Comparison of ENCODE assay signal across 11 mouse cellular contexts in genomic region chr1:165280741-165281140, GRCm38 (mm10). TPM values are rescaled to one million over a fixed set of nuclear protein-coding genes. Genes with fewer than 3 reads are reported as not detected.
DNase-seq lines count a peak whose midpoint lies in the region; ATAC-seq and TF ChIP-seq lines count a peak whose summit lies in the region.
"Had no signal": no experiment of that assay in that cellular context is flagged by ENCODE, and none has a peak within 500 bp of the region (broad histone marks: within the 10 kb centered on the region; RNA-seq: fewer than 3 reads in every experiment).

No protein-coding gene starts in this region.

- peak overlapping the region; percentile 93 for H3K9ac ChIP-seq in forebrain, embryonic 13.5 days
- H3K9ac ChIP-seq in intestine, postnatal 0 days (ENCODE audit: low read depth, low read length), result no peak overlapping the region
- H3K9ac ChIP-seq in neural tube, embryonic 15.5 days (replicated peaks), result peak overlapping the region; percentile 87; the same call in 1 of the 2 replicates

- 19% methylated on average over 10 of the region's 10 CpGs for WGBS in forebrain, embryonic 13.5 days
- WGBS in intestine, postnatal 0 days, result 34% methylated on average over 10 of the region's 10 CpGs
- WGBS in neural tube, embryonic 15.5 days, result 9% methylated on average over 10 of the region's 10 CpGs

- no peaks in the 10 kb centered on the region for H3K27me3 ChIP-seq in forebrain, embryonic 13.5 days
- H3K27me3 ChIP-seq in intestine, postnatal 0 days (replicated peaks; ENCODE audit: control insufficient read depth, insufficient read depth, low read length), result no peaks in the 10 kb centered on the region
- no peaks in the 10 kb centered on the region for H3K27me3 ChIP-seq in neural tube, embryonic 15.5 days (replicated peaks)

- no peak for ATAC-seq in forebrain, embryonic 13.5 days
- ATAC-seq in intestine, postnatal 0 days, result no peak
- no peak for ATAC-seq in neural tube, embryonic 15.5 days (ENCODE audit: low FRiP score)

- H3K9me3 ChIP-seq in forebrain, embryonic 13.5 days (replicated peaks), result no peaks in the 10 kb centered on the region
- H3K9me3 ChIP-seq in intestine, postnatal 0 days (ENCODE audit: control insufficient read depth), result no peaks in the 10 kb centered on the region
- no peaks in the 10 kb centered on the region for H3K9me3 ChIP-seq in neural tube, embryonic 15.5 days (replicated peaks)

- H3K4me3 ChIP-seq in layer of hippocampus, adult 2 months, result peak overlapping the region; percentile 74
- peak overlapping the region; percentile 82 for H3K4me3 ChIP-seq in forebrain, embryonic 13.5 days
- peak overlapping the region; percentile 68; the same call in 1 of the 2 replicates for H3K4me3 ChIP-seq in intestine, postnatal 0 days (ENCODE audit: low read depth, low read length)
- H3K4me3 ChIP-seq in neural tube, embryonic 15.5 days (replicated peaks), result peak overlapping the region; percentile 85
- H3K4me3 ChIP-seq: erythroblast, embryonic 14.5 days had no signal

- H3K4me1 ChIP-seq in forebrain, embryonic 13.5 days, result peaks cover 38% of the 10 kb centered on the region
- 0 out of 2 replicates have a peak, but pooled peaks cover 3% of the 10 kb centered on the region for H3K4me1 ChIP-seq in intestine, postnatal 0 days (replicated peaks; ENCODE audit: control insufficient read depth, insufficient read depth, low read length)
- peaks cover 36% of the 10 kb centered on the region for H3K4me1 ChIP-seq in neural tube, embryonic 15.5 days

- no peaks in the 10 kb centered on the region for H3K36me3 ChIP-seq in forebrain, embryonic 13.5 days (ENCODE audit: poor library complexity, severe bottlenecking)
- no peaks in the 10 kb centered on the region for H3K36me3 ChIP-seq in intestine, postnatal 0 days (ENCODE audit: control insufficient read depth, insufficient read depth)
- H3K36me3 ChIP-seq in neural tube, embryonic 15.5 days, result no peaks in the 10 kb centered on the region

- no peak for DNase-seq in layer of hippocampus, adult 2 months (ENCODE audit: low spot score in 2 of 2)
- DNase-seq in layer of hippocampus, postnatal 25 days (ENCODE audit: extremely low spot score in 1 of 2, low spot score in 1 of 2), result no peak
- DNase-seq in liver, result no peak
- DNase-seq in gastrocnemius, adult 8-10 months (ENCODE audit: low spot score in 2 of 2), result no peak
- DNase-seq: kidney, adult 2 months; lung, adult 18-20 months; thymus, postnatal 25 days had no signal

- peak overlapping the region; percentile 84 for H3K27ac ChIP-seq in layer of hippocampus, adult 2 months
- H3K27ac ChIP-seq in forebrain, embryonic 13.5 days, result peak overlapping the region; percentile 93
- no peak overlapping the region for H3K27ac ChIP-seq in intestine, postnatal 0 days (ENCODE audit: low read depth, low read length)
- H3K27ac ChIP-seq in neural tube, embryonic 15.5 days (replicated peaks), result peak overlapping the region; percentile 84

- no peak for TF ChIP-seq CTCF in layer of hippocampus, adult 2 months (conservative IDR thresholded peaks at IDR 0.05)
- no peak for TF ChIP-seq CTCF in intestine, postnatal 0 days (IDR thresholded peaks at IDR 0.05; ENCODE audit: low read depth)

- peak overlapping the region; percentile 85 for H3K4me2 ChIP-seq in forebrain, embryonic 13.5 days
- peak overlapping the region; percentile 96 for H3K4me2 ChIP-seq in intestine, postnatal 0 days (replicated peaks; ENCODE audit: low read depth)
- peak overlapping the region; percentile 78 for H3K4me2 ChIP-seq in neural tube, embryonic 15.5 days

RNA-seq across cellular contexts. Expression of gene Gpr161, which starts 14.8 kb away (rescaled TPM):
- total RNA-seq in layer of hippocampus, adult 2 months (2021), result 10 to 100 TPM; 69.0 to 71.6 TPM
- total RNA-seq in layer of hippocampus, postnatal 25 days (2021), result 10 to 100 TPM; 64.5 to 75.6 TPM
- 3.5 and 4.1 TPM in 2 replicates for polyA plus RNA-seq in forebrain, embryonic 13.5 days (2015; fragmentation: Nextera tagmentation; extraction: Ambion mirVana)
- polyA plus RNA-seq in intestine, postnatal 0 days (2015; fragmentation: Nextera tagmentation; extraction: Ambion mirVana), result 0.35 and 0.63 TPM in 2 replicates
- polyA plus RNA-seq in neural tube, embryonic 15.5 days (2015; fragmentation: Nextera tagmentation; extraction: Ambion mirVana), result 2.3 and 2.6 TPM in 2 replicates
- total RNA-seq in gastrocnemius, adult 8-10 months (2022), result under 1 TPM; 0.68 to 0.96 (median 0.80) TPM
- polyA plus RNA-seq: erythroblast, embryonic 14.5 days had no signal

RNA-seq across cellular contexts. Expression of gene Tiprl, which starts 43.9 kb away (rescaled TPM):
- 10 to 100 TPM; 65.2 to 67.7 TPM for total RNA-seq in layer of hippocampus, adult 2 months (2021)
- total RNA-seq in layer of hippocampus, postnatal 25 days (2021), result 10 to 100 TPM; 62.1 to 65.4 TPM
- polyA plus RNA-seq in forebrain, embryonic 13.5 days (2015; fragmentation: Nextera tagmentation; extraction: Ambion mirVana), result 125 and 136 TPM in 2 replicates
- polyA plus RNA-seq in intestine, postnatal 0 days (2015; fragmentation: Nextera tagmentation; extraction: Ambion mirVana), result 59.7 and 61.9 TPM in 2 replicates
- 126 and 138 TPM in 2 replicates for polyA plus RNA-seq in neural tube, embryonic 15.5 days (2015; fragmentation: Nextera tagmentation; extraction: Ambion mirVana)
- total RNA-seq in gastrocnemius, adult 8-10 months (2022), result 10 to 100 TPM; 18.6 to 21.7 (median 19.5) TPM

Comparison
In these comparisons a context has a peak if more than half of its experiments do, and no peak if none do; other contexts are left out.
1. RNA of gene Gpr161, which starts 14.8 kb away (total RNA-seq): 64.5 to 75.6 TPM in layer of hippocampus, postnatal 25 days and 69.0 to 71.6 TPM in layer of hippocampus, adult 2 months; 0.68 to 0.96 TPM in gastrocnemius, adult 8-10 months; every median in the first group is over 10 times any median in the second.
2. Peak in every context shown above with its lines, with median percentiles within 50 percentile points of each other: H3K4me3 ChIP-seq and H3K4me2 ChIP-seq.